Mouse (Mus musculus) T-cell, adult 2 months (primary cell): ENCODE results near the gene Bend6.

Experiments used
- DNase-seq: peaks from one replicate; pipeline ENCODE4 v3.0.0; 2022; ENCODE audit warnings: low spot score

The Bend6 gene

DNA sequence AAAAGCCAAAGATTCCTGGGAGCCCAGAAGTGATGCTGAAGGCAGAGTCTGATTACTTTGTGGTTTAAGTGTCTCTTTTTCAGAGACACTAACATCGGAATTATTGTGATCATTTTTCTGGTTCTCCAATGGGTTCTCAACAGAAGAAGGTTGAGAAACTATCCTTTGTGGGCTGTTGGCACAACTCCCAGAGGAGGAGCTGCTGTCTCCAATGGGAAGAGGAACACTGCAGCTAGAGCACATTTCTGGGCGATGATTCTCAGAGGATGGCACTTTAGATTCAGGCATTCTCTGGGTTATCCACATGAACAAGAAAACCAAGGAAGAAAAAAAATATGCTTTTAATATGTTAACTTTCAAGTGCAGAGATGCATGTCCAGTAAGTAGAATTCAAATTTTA, 104.3 kb downstream of the Bend6 start:
- no peak for DNase-seq
